Mouse (Mus musculus) adrenal gland, adult 18-20 months (tissue): ENCODE measurements around the gene Cela2a. TPM values are rescaled to one million over a fixed set of nuclear protein-coding genes. Genes with fewer than 3 reads are reported as not detected.

ENCODE experiments used
- DNase-seq, 2 experiments: peaks; one replicate each; pipeline ENCODE4 v3.0.0; 2021 to 2022; ENCODE audit warnings: low spot score in 2 of 2
- long read RNA-seq, 2 experiments: library from polyadenylated mRNA; stranded (forward); transcript quantifications; one replicate each; pipeline ENCODE4 v2.0.0; 2021
- total RNA-seq, 2 experiments: library from RNA; stranded (reverse); gene quantifications; 1 replicate in 1 of 2; 2 replicates in 1 of 2; pipeline ENCODE4 v1.2.3; 2021

The Cela2a gene
- total RNA-seq, result not detected
- long read RNA-seq, experiment 1, result 0 reads
- long read RNA-seq, experiment 2, result 0 reads

DNA sequence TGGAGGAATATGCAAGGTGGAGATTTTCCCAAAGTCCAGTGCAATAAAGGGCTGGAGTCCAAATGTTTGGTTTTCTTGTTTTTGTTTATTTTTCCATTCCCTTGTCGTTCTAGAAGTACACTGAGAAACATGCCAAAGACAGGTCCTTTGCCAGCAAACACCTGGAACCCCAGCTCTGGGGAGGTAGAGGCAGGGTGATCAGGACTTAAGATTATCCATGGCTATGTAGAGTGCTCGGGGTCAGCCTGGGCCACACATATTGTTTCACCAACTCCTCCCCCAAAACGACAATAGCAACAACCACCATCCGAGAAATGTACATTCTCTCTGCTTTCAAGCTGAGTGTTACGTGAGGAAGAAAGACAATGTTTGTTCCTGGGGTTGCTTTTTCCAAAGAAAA, at the start of gene Cela2a:
TSS of gene Cela2a (minus strand) at position 101 of the 400 bp plus-strand sequence.
- no peak for DNase-seq

DNA sequence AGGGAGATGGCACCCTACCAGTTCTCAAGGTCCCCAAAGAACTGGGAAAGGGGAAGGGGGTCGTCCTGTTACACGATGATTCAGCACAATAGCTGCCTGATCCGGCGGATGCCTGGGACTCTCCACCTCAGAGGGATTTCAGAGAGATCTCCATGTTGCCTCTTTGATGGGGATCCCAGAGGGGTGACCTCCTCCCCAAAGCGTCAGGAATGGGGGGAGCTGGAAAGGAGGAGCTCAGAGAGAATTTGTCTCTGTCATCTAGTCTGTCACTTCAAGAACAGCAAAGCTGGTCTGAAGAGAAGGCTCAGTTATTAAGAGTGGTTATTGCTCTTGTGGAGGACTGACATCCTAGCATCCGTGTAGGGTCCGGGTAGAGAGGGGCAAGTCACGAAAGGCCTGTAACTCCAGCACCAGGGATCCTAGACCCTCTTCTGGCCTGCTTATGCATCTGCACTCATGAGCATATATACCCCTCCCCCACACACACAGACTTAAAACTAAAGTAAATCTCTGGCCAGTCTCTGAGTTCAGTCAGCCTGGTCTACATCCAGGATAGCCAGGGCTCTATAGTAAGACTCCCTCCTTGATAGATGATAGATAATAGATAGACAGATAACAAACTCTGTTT, 49.6 kb upstream of the Cela2a start:
- no peak for DNase-seq

- DNase-seq, result peak; percentile 79 to 81
Measured at GRCm38 (mm10) chr4:141874601-141875460, 48.9 kb upstream of the Cela2a start, which contains the start of gene Efhd2. Efhd2 (minus strand) TSS chr4:141874920.

DNA sequence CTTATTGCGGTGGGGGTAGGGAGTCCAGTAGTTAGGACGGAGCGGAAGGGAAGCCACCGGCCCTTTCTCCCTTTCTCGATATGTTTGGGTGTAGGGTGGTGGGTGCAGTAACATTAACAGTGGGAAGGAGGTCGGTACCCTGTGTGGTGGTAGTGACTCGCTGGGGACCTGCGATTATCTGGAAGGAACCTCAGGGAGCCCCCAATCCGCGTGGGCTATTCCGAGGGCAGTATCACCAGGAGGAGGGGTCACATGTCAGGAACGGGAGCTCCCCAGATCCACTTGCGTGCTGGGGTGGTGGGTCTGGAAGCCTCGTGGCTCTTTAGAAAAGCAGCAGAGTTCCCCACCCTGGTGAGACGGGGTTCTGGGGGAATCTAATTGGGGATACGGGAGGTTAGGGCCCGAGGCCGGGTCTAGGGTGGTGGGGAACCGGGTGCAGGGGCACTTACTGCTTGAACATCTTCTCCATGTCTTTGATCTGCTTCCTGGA, 48.2 kb upstream of the Cela2a start:
- DNase-seq, result no peak

GRCm38 (mm10) chr4:141872977-141873376, 47.0 kb upstream of the Cela2a start:
- no peak for DNase-seq

DNA sequence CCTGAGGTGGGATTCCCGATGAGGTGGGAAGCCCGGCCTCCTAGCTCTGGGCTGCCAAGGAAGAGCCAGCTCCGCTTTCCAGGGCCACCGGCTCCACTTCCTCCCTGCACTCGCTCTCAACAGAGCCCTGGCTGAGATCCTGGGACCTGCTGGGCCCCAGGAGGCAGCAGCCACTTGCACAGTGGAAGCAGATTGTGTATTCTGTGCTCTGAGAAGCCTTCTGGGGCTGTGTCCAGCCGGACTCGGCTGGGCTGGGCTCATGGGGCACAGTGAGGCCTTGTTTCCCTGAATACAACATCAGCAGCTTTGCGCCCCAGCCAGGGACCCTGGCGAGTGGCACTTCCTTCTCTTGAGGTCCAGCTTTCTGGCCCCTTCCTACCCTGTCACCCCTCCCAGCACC, 45.9 kb upstream of the Cela2a start:
- DNase-seq, result no peak

DNA sequence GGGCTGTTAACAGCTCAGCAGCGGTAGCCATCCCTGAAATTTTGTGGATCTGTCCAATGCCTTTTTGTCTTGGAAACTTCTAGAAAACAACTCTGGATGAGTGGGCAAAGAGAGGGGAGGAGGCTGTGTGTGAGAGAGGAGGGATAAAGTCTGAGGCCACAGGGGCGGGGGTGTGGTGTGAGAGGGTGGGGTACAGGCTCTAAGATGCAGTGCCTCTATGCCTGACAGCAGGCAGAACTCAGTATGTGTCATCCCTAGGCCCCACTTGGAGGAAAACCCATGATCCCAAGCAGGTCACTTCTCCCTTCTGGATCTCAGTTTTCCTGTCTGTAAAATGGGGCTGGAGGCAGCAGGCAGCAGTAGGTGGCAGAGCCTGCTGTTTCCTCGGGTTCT, 45.4 kb upstream of the Cela2a start:
- no peak for DNase-seq

DNA sequence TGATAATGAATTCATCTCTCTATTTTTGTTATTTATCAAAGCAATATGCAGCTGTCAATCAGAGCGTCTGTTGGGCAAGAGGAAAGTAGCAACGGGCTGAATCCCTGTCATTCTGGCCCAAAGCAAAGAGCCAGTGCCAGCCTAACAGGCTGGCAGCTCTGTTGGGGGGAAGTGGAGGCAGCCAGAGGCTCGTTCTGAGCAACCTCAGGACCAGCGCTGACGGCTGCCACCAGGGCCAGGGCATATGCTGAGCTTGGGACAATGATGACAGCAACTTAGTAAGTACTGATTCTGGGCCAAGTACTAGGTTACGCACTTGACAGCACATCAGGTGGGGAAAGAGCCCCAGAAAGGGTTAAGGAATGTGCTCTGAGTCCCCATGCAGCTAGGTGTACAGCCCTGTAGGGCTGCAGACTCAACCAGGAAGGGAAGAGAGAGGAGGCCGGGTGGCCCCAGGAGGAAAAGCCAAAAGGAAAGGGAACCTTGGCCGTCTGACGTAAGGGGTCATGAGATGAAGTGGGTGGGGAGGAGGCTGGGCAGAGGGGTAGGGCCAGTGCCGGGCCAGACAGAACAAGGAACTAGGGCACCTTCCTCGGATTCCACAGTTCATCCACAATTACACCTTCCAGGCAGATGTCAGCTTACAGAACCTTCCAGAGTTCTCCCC, 44.8 kb upstream of the Cela2a start:
- DNase-seq, result no peak

DNA sequence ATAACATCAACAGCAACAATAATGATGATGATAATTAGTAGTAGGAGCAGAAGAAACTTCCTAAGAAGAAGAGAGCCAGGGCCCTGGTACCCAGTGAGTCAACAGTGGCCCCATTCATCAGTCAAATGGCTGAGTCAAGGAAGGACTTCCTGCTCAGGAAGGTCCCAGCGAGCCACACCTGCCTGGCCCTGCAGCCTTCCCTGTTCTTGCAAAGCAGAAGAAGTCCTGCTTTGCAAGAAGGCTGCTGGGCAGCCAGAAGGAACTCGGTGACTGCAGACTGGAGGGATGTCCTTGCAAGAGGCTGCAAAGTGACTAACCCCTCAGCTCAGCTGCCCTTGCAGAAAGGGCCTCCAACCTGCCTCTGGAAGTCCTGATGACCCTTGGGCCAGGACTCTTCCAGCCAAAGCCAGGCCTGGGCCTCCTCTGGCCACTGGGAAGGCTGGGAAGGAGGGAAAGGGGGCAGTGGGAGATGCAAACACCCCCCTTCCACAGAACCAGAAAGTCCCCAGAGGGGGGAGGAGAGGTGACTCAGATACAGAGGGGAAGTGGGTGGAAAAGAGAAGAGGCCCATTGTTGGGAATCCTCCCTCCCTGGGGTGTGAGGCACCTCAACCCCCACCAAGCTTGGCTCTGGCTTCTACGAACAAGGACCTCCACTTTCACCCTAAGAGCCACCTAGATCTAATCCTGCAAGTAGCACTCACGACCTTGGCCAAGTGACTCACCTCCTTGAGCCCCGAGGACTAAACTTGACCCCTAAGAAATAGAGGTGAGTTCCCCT, 43.7 kb upstream of the Cela2a start:
- no peak for DNase-seq

GRCm38 (mm10) chr4:141868051-141868450, 42.1 kb upstream of the Cela2a start:
- DNase-seq, result no peak

GRCm38 (mm10) chr4:141867498-141867897, 41.5 kb upstream of the Cela2a start:
- peak in 1 of 2 experiments; percentile 55 for DNase-seq

DNA sequence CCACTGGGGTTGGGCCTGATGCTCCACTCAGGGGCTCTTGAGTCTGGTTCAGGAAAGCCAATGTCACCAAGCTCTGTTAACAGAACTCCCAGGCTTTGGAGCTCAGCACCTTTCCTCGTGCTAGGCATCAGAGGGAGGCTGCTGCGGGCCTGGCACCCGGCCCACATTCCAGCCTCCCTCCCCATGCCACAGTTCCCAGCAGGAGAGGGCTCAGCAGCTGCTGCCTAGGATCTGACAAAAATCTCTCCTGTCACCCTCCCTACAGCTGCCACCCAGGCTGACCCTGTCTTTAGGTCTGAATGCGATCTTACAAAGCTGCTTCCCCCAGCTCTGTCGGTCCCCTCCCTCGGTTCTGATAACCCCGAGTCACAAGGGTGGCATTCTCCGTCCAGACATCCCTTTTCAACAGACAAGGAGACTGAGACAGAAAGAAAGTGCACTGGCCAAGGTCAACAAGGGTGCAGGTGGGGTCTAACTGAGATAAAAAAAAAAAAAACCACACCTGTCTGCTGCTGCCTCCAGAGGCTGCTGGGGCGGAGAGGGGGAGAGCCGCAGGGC, 41.1 kb upstream of the Cela2a start:
- DNase-seq, result no peak

- DNase-seq, result no peak
Measured at GRCm38 (mm10) chr4:141865600-141865999, 39.6 kb upstream of the Cela2a start.

DNA sequence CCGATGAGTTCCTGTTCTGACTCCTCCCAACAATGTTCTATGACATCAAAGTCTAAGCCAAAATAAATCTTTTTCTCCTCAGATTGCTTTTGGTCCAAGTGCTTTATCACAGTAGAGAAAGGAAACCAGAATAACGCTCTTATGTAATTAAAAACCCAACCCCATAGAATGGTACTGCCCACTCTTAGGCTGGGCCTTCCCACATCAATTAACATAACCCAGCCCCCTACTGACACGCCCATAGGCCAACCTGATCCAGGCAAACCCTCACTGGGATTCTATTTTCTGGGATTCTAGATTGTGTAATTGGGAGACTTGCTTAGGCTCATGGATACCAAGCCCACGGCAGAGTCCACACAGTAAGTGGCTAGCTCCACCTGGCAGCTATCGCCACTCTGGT, 39.0 kb upstream of the Cela2a start:
- no peak for DNase-seq

- DNase-seq, result no peak
Measured at GRCm38 (mm10) chr4:141864506-141864905, 38.5 kb upstream of the Cela2a start.

GRCm38 (mm10) chr4:141863726-141864280, 37.8 kb upstream of the Cela2a start:
- no peak for DNase-seq

GRCm38 (mm10) chr4:141862867-141863266, 36.9 kb upstream of the Cela2a start:
- no peak for DNase-seq

DNA sequence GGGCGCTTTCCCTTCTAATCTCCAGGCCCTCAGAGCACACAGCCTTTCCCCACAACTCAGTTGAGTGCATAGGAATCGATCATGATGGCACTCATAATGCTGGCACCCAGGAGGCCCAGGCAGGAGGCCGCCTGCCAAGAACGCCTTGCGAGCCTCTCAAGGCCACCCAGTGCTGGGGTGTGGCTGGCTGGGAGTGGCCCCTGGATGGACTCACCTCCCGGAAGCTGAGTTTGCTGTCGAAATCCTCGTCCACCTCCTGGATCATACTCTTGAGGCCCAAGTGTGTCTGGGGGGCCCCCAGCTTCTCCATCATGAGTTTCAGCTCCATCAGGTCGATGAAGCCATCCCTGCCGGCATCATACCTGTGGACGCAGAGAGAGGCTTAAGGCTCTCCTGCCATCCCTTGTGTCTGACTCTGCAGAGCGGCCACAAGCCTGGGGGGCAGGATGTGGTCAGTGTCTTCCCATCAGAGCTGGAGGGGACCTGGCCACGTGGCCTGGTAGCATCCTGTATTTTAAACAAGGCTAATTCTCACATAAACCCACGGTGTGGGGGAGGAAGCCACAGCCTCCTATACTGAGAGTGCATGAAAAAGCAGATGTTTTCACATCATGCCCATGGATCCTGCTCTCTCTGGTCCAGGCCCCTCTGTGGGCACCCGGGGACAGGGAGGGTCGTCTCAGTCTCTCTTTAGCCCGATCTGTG, 35.8 kb upstream of the Cela2a start:
- DNase-seq, result no peak

GRCm38 (mm10) chr4:141860246-141860841, 34.4 kb upstream of the Cela2a start:
- no peak for DNase-seq
